Mouse (Mus musculus) intestine, postnatal 0 days (tissue): Measurements from ENCODE around the gene Htr7. TPM values are rescaled to one million over a fixed set of nuclear protein-coding genes. Genes with fewer than 3 reads are reported as not detected.

Source experiments
- ATAC-seq: fragments of 200-750 bp; cut with Nextera tagmentation; 2 replicates; pipeline ENCODE4 v1.8.0; 2017; ENCODE audit warnings: mild to moderate bottlenecking, moderate TSS enrichment, moderate library complexity
- H3K27ac ChIP-seq: fragments of 300-500 bp; sonication (generic); 2 replicates; pipeline ENCODE4 v1.5.1; 2014; ENCODE audit warnings: mild to moderate bottlenecking, low read depth, low read length, moderate library complexity
- H3K27me3 ChIP-seq: fragments of 300-500 bp; sonication (generic); replicated peaks from 2 replicates; pipeline ENCODE4 v1.6.1; 2014; ENCODE audit warnings: low read length, mixed read lengths; ENCODE audit not compliant: control insufficient read depth, insufficient read depth
- H3K36me3 ChIP-seq: fragments of 300-500 bp; sonication (generic); 2 replicates; pipeline ENCODE4 v1.6.1; 2014; ENCODE audit warnings: mild to moderate bottlenecking, moderate library complexity; ENCODE audit not compliant: control insufficient read depth, insufficient read depth
- H3K4me1 ChIP-seq: fragments of 300-500 bp; sonication (generic); replicated peaks from 2 replicates; pipeline ENCODE4 v1.6.1; 2014; ENCODE audit warnings: antibody characterized with exemption, low read length, mixed read lengths; ENCODE audit not compliant: control insufficient read depth, insufficient read depth
- H3K4me2 ChIP-seq: fragments of 300-500 bp; sonication (generic); replicated peaks from 2 replicates; pipeline ENCODE4 v1.6.1; 2014; ENCODE audit warnings: low read depth, mild to moderate bottlenecking, moderate library complexity
- H3K4me3 ChIP-seq: fragments of 300-500 bp; sonication (generic); 2 replicates; pipeline ENCODE4 v1.5.1; 2014; ENCODE audit warnings: low read depth, low read length
- H3K9ac ChIP-seq: fragments of 300-500 bp; sonication (generic); 2 replicates; pipeline ENCODE4 v1.6.1; 2014; ENCODE audit warnings: mild to moderate bottlenecking, low read depth, low read length
- H3K9me3 ChIP-seq: fragments of 300-500 bp; sonication (generic); 2 replicates; pipeline ENCODE4 v1.6.1; 2016; ENCODE audit warnings: mixed run types; ENCODE audit not compliant: control insufficient read depth
- CTCF ChIP-seq: sonication (generic); IDR thresholded peaks from 2 replicates; pipeline ENCODE4 v1.5.1; 2016; ENCODE audit warnings: low read depth, mild to moderate bottlenecking, control low read depth, antibody characterized with exemption, moderate library complexity
- WGBS: fragments of 180-500 bp; shearing (Covaris S2); extraction: QIAGEN DNeasy Blood & Tissue Kit; methylation state at CpG from one replicate; pipeline ENCODE4 v1.1.7; 2014; 5-methylcytosine and 5-hydroxymethylcytosine counted together
- polyA plus RNA-seq: library from polyadenylated mRNA; unstranded; fragments of >200 nt; fragmentation: Nextera tagmentation; extraction: Ambion mirVana; gene quantifications from 2 replicates; pipeline ENCODE4 v1.2.1, GENCODE M21; 2015

The Htr7 gene
- polyA plus RNA-seq, 1 experiment from 2014 or later = 0.17 TPM

DNA sequence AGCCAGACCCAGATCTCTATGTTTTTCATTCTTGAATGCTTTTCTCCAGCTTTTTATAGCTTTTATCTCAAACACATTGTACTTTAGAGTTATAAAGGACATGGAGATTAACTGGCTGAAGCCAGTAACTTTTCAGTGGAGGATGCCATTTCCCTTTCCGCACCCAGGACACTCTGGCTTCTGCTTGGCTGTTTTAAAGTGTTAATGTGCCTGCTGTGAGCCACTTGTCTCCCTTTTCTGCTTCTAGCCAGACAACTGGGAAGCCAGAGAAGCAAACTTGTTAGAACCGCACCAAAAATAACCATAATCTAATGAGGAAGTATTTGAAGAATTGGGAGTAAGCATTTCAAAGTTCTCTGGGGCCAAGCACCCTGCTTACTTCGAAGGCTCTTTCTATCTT, 42.5 kb downstream of the Htr7 start:
- ATAC-seq = no peak
- Histone ChIP-seq H3K36me3 (no peaks in the 10 kb centered on the region), H3K9ac (no peak overlapping the region), H3K4me2 (0 out of 2 replicates have a peak overlapping the region, but pooled peaks have one; percentile 24), H3K4me1 (no peaks in the 10 kb centered on the region), H3K27ac (no peak overlapping the region), H3K4me3 (no peak overlapping the region), H3K9me3 (no peaks in the 10 kb centered on the region), H3K27me3 (no peaks in the 10 kb centered on the region)
- TF ChIP-seq CTCF = no peak
- WGBS = 19% methylated on average over 3 of the region's 3 CpGs

DNA sequence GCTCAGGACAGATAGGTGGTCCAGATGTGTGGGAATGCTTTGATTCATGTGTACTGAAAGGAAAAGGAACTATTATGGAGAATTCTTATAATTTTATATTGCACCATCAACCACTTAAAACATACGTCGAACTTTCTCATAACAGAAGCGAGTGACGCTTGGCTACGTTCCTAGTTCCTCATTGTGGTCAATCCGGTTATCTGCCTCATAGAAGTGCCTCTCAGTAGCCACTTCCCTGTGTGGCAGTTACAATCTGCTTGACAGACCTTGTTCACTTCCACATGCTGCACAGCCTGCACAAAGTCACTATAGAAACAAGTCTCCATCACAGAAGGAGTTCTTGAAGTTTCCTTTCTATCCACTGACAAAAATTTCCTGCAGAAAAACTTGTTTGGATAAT, 51.0 kb downstream of the Htr7 start:
- H3K27me3 ChIP-seq = no peaks in the 10 kb centered on the region
- H3K4me3 ChIP-seq = no peak overlapping the region
- no peaks in the 10 kb centered on the region for H3K36me3 ChIP-seq
- H3K27ac ChIP-seq = no peak overlapping the region
- ATAC-seq = no peak
- no peak overlapping the region for H3K9ac ChIP-seq
- no peak overlapping the region for H3K4me2 ChIP-seq
- 77% methylated on average over 6 of the region's 6 CpGs for WGBS
- no peaks in the 10 kb centered on the region for H3K4me1 ChIP-seq
- no peak for TF ChIP-seq CTCF
- H3K9me3 ChIP-seq = no peaks in the 10 kb centered on the region

DNA sequence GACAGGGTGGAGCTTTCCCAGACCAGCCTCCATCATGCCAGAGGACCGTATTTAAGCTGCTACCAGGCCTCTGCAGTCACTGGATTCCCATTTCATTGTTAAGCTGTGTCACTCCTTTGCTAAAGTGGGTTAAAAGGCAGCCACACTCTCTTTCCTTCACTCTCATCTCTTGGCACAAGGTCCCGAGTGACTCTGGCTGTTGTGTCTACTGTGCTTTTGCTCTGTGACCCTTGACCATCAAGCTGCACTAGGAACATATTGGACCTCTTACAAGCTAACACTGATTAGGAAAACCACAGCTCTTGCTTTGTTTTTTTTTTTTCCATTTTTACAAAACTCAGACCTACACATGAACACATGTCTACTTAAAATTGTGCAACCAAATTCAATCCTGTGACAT, 52.3 kb downstream of the Htr7 start:
- Histone ChIP-seq H3K9ac (no peak overlapping the region), H3K4me3 (no peak overlapping the region), H3K27ac (no peak overlapping the region), H3K36me3 (no peaks in the 10 kb centered on the region), H3K4me2 (no peak overlapping the region), H3K9me3 (no peaks in the 10 kb centered on the region), H3K27me3 (no peaks in the 10 kb centered on the region), H3K4me1 (no peaks in the 10 kb centered on the region)
- TF ChIP-seq CTCF = no peak
- ATAC-seq = no peak
- 50% methylated on average over 2 of the region's 2 CpGs for WGBS

DNA sequence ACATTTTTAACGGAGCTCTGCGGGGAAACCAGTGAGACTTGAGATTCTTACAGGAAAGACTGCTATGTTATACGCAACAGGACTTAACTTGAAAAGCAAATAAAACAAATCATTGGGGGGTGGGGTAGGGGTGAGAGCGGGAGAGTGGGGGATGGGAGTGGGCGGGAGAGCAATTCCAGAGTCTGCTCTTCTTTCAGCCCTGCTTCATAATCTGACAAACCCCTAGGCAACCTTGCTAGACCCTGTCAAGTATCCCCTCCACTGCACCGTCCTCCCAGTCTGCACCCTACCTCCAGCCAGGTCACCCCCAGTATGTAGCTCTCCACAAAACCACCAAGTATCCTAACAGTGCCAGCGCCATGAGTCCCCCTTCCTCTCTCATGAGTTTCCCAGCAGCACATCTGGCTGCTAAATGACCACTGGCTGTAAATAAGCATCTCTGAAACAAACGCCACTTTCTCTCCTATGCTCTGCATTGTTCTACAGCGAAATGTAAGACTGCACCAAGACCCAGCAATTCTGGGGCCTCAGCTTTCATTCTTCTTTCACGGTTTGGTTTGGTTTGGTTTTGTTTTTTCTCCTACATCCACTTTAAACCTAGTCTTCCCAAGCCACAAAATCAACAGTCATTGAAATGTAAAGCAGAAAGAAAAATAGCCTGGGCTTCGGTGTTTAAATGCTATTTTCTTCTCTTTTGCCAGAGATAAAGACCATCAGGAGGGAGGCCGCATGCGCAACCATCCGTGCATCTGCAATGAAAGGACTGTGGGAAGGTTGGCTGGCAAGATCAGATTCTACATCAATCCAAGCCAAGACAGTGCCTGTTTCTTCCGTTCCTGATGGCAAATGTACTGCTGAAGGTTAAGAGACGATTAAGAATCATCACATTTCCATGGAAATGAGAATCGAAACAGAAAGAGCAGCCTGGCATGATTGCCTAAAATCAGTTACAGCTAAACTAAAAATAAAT, 54.5 kb downstream of the Htr7 start:
- WGBS = 46% methylated on average over 17 of the region's 17 CpGs
- TF ChIP-seq CTCF = no peak
- no peak overlapping the region for H3K4me2 ChIP-seq
- H3K4me3 ChIP-seq = no peak overlapping the region
- no peak for ATAC-seq
- H3K9me3 ChIP-seq = no peaks in the 10 kb centered on the region
- no peaks in the 10 kb centered on the region for H3K4me1 ChIP-seq
- no peaks in the 10 kb centered on the region for H3K27me3 ChIP-seq
- no peak overlapping the region for H3K27ac ChIP-seq
- H3K9ac ChIP-seq = no peak overlapping the region
- H3K36me3 ChIP-seq = no peaks in the 10 kb centered on the region

DNA sequence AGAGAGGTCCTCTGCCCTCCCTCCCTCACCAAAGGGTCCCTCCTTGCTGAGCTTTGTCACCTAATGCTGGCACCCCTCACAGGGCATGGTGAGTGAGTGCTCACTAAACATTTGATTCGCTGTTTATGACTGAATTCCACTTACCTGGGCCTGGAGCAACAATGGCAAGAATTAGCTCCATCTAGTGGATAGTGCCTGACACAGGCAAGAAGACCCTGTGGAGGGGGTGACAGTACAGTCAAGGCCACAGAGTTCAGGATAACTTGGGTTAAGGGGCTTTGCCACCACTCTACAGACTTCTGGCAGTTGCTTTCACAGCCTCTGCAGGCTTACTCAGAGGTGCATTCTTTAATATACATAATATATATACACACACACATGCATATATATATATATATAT, 55.8 kb downstream of the Htr7 start:
- ATAC-seq = no peak
- Histone ChIP-seq H3K36me3 (no peaks in the 10 kb centered on the region), H3K27me3 (no peaks in the 10 kb centered on the region), H3K4me2 (no peak overlapping the region), H3K27ac (no peak overlapping the region), H3K4me3 (no peak overlapping the region), H3K4me1 (no peaks in the 10 kb centered on the region), H3K9me3 (no peaks in the 10 kb centered on the region), H3K9ac (no peak overlapping the region)
- 10% methylated on average over 1 of the region's 1 CpGs for WGBS
- peak; percentile 50 for TF ChIP-seq CTCF

DNA sequence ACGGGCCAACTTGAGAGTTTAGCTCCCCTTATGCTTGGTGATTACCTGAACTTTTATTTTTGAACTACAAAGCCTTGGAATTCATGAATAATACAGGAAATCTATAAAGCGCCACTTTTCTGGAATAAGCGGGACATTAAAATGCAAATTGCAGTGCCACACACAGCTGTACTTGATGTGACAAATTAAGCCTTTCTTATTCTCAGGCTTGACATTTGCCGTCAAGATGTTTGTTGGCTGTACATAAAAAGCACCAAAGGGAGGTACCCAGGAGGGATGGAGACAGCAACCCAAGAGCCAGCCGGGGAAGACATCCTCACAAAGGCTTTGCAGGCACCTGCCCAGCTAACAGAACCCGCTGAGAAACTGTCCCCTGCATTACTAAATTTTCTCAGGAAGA, 56.4 kb downstream of the Htr7 start:
- 84% methylated on average over 6 of the region's 6 CpGs for WGBS
- no peak for TF ChIP-seq CTCF

More for the DNA sequence above, 56.4 kb downstream of the Htr7 start:
- H3K9ac ChIP-seq = no peak overlapping the region
- H3K4me1 ChIP-seq = no peaks in the 10 kb centered on the region
- no peak overlapping the region for H3K4me3 ChIP-seq
- no peaks in the 10 kb centered on the region for H3K9me3 ChIP-seq
- no peaks in the 10 kb centered on the region for H3K36me3 ChIP-seq
- H3K27ac ChIP-seq = no peak overlapping the region
- no peaks in the 10 kb centered on the region for H3K27me3 ChIP-seq
- ATAC-seq = no peak
- H3K4me2 ChIP-seq = no peak overlapping the region
